Mouse (Mus musculus): ENCODE data around the gene Pcbd1. TPM values are rescaled to one million over a fixed set of nuclear protein-coding genes. Genes with fewer than 3 reads are reported as not detected.

Gene Pcbd1
- polyA plus RNA-seq, 1 experiment from 2014 or later, result 356 TPM

DNA sequence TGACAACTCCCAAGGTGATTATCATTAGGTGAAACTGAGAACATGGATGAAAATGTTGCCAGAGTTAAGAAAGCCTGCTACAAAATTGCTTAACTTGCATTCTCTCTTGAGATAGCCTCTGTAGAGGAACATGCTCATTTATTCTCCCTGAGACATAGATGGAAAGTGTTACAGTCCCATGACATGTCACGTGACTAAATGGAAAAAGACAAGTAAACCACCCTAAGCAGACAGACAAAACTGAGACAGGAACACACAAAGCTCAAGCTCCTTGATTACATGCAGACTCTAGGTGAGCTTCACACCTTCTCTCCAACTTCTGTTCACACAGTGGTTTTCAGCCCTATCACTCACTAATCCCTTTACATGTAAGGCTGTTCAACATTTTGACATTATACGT, 54.2 kb downstream of the Pcbd1 start:
- Histone ChIP-seq H3K36me3 (ENCODE audit: insufficient read depth, low read length) (0 out of 2 replicates have a peak, but pooled peaks cover 8% of the 10 kb centered on the region), H3K27ac (no peak overlapping the region), H3K4me1 (replicated peaks; ENCODE audit: insufficient read depth, low read length) (peaks cover 3% of the 10 kb centered on the region; the same call in 1 of the 2 replicates), H3K27me3 (ENCODE audit: insufficient read depth, low read length) (no peaks in the 10 kb centered on the region), H3K4me2 (ENCODE audit: low read length) (no peak overlapping the region), H3K4me3 (replicated peaks; ENCODE audit: low read depth, low read length) (no peak overlapping the region), H3K9me3 (replicated peaks; ENCODE audit: low read length) (no peaks in the 10 kb centered on the region), H3K9ac (ENCODE audit: low read depth, low read length) (no peak overlapping the region)
- WGBS, result 96% methylated on average over 2 of the region's 2 CpGs
- no peak for DNase-seq (ENCODE audit: low spot score)
- TF ChIP-seq CTCF (IDR thresholded peaks at IDR 0.05; ENCODE audit: low read depth), result no peak
- no peak for ATAC-seq (replicated peaks; ENCODE audit: low FRiP score, low read depth)

Small RNA genes lying within 50 kb of the gene (microRNA-seq; reads per million reads assigned to microRNA genes)
- gene Gm44308, result not detected

Other genes with a start within 250 kb of the Pcbd1 start
- gene Sgpl1, start 58.4 kb downstream of the Pcbd1 start, polyA plus RNA-seq (2015; fragmentation: Nextera tagmentation; extraction: Ambion mirVana), result 54.5 and 57.7 TPM in 2 replicates
- gene Tbata, start 82.6 kb downstream of the Pcbd1 start, polyA plus RNA-seq (2015; fragmentation: Nextera tagmentation; extraction: Ambion mirVana), result 0.24 TPM in 1 of 2 replicates, not detected in the other
- gene Adamts14, start 184.1 kb downstream of the Pcbd1 start, polyA plus RNA-seq (2015; fragmentation: Nextera tagmentation; extraction: Ambion mirVana), result 0.71 and 0.89 TPM in 2 replicates
- 0.05 TPM in 1 of 2 replicates, not detected in the other for gene Prf1, start 208.5 kb downstream of the Pcbd1 start, polyA plus RNA-seq (2015; fragmentation: Nextera tagmentation; extraction: Ambion mirVana)